Mouse (Mus musculus): ENCODE measurements around the gene Rab4a. TPM values are rescaled to one million over a fixed set of nuclear protein-coding genes. Genes with fewer than 3 reads are reported as not detected.
A peak's percentile ranks its signal among the peaks of the same experiment; 100 is the strongest.

Rab4a gene
- polyA plus RNA-seq, 1 experiment from 2014 or later, result 32.2 TPM

DNA sequence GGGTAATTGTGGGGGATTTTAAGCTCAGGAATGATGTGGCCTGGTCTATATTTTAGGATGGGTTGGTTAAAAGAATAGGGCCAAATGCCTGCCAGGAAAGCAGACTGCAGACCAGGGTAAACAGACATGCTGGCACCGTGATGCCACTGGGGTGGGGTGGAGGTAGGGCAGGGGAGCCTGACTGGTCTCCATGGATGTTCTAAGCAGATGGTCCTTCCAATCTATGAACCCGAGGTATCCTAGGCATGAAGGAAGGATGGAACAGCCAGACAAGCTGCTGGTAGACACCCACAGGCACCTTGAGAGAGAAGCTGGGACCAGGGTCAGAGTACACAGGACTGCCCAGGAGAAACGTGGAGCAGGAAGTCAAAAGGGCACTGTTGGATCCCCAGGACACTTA is 41.8 kb downstream of the Rab4a start:
- Histone ChIP-seq H3K36me3 (ENCODE audit: control insufficient read depth, insufficient read depth, low read length) (no peaks in the 10 kb centered on the region), H3K9ac (ENCODE audit: low read length) (no peak overlapping the region), H3K4me3 (ENCODE audit: low read length) (no peak overlapping the region), H3K27ac (ENCODE audit: low read length) (no peak overlapping the region), H3K4me2 (ENCODE audit: low read depth, low read length) (no peak overlapping the region), H3K27me3 (ENCODE audit: control insufficient read depth, insufficient read depth, low read depth, low read length) (no peaks in the 10 kb centered on the region), H3K9me3 (ENCODE audit: control insufficient read depth, low read length) (no peaks in the 10 kb centered on the region), H3K4me1 (replicated peaks; ENCODE audit: control insufficient read depth, insufficient read depth, low read length) (no peaks in the 10 kb centered on the region)
- no peak for ATAC-seq (ENCODE audit: low read depth)
- WGBS, result 55% methylated on average over 3 of the region's 3 CpGs

DNA sequence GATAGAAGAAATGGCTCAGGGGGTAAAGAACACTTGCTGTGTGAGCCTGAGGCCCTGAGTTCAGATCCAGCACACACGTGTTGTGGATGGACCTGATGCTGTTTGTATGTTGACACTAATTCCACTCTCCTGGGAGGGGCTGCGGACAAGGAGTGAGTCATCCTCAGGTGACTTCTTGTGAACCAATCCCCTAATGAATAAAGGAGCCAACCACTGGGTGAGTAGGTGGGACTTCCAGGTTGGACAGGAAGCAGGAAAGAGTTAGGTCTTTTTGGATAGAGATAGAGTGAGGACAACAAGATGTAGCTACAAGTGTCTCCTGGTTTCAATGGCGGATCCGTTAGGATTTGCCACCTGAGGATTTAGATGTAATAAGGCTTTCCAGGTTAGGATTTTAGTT is 43.6 kb downstream of the Rab4a start:
- ATAC-seq (ENCODE audit: low read depth), result no peak
- no peaks in the 10 kb centered on the region for H3K36me3 ChIP-seq (ENCODE audit: control insufficient read depth, insufficient read depth, low read length)
- no peak overlapping the region for H3K27ac ChIP-seq (ENCODE audit: low read length)
- H3K9me3 ChIP-seq (ENCODE audit: control insufficient read depth, low read length), result no peaks in the 10 kb centered on the region
- no peaks in the 10 kb centered on the region for H3K27me3 ChIP-seq (ENCODE audit: control insufficient read depth, insufficient read depth, low read depth, low read length)
- H3K9ac ChIP-seq (ENCODE audit: low read length), result no peak overlapping the region
- no peak overlapping the region for H3K4me3 ChIP-seq (ENCODE audit: low read length)
- 82% methylated on average over 4 of the region's 4 CpGs for WGBS
- no peaks in the 10 kb centered on the region for H3K4me1 ChIP-seq (replicated peaks; ENCODE audit: control insufficient read depth, insufficient read depth, low read length)
- no peak overlapping the region for H3K4me2 ChIP-seq (ENCODE audit: low read depth, low read length)

DNA sequence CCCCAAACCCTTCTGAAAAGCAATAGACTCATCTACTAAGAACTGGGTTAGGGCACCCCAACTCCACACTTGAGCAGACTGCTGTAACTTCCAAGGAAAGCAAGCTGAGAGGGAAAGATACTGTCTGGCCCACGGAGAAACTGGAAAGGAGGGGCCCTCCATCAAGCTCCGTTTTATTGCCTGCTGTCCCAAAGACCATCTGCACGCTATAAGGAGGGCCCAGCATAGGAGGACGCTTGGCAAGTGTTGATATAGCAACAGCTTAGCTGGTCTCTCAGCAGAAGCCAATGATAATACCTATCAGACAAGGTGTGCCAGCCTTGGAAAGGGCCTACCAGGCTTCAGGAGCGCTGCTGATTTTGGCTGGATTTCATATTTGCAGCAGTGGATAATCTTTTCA is 45.8 kb downstream of the Rab4a start:
- Histone ChIP-seq H3K4me2 (ENCODE audit: low read depth, low read length) (no peak overlapping the region), H3K4me1 (replicated peaks; ENCODE audit: control insufficient read depth, insufficient read depth, low read length) (no peaks in the 10 kb centered on the region; the same call in 1 of the 2 replicates), H3K9me3 (ENCODE audit: control insufficient read depth, low read length) (no peaks in the 10 kb centered on the region; the same call in 1 of the 2 replicates), H3K27ac (ENCODE audit: low read length) (no peak overlapping the region), H3K36me3 (ENCODE audit: control insufficient read depth, insufficient read depth, low read length) (no peaks in the 10 kb centered on the region), H3K9ac (ENCODE audit: low read length) (no peak overlapping the region), H3K4me3 (ENCODE audit: low read length) (no peak overlapping the region), H3K27me3 (ENCODE audit: control insufficient read depth, insufficient read depth, low read depth, low read length) (no peaks in the 10 kb centered on the region)
- no peak for ATAC-seq (ENCODE audit: low read depth)
- WGBS, result 55% methylated on average over 5 of the region's 5 CpGs

DNA sequence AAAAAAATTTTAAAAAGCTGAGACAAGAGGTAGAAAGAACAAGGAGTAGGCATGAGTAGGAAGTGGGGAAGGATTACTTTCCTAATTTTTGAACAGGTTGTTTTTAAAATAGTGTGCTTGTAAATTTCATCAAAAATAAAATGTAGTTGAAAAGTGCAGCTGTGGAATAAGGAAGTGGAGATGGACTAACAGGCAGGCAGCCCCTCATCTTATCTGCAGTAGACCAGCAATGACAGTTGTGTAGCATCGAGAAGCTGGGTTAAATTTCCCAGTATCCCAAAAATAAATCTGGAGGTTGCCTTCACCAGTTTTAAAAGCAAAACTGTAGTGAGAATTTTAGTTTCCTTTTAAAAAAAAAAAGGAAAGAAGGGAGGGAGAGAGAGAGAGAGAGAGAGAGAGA is 48.5 kb downstream of the Rab4a start:
- Histone ChIP-seq H3K9ac (ENCODE audit: low read length) (no peak overlapping the region), H3K4me2 (ENCODE audit: low read depth, low read length) (no peak overlapping the region), H3K36me3 (ENCODE audit: control insufficient read depth, insufficient read depth, low read length) (no peaks in the 10 kb centered on the region), H3K27me3 (ENCODE audit: control insufficient read depth, insufficient read depth, low read depth, low read length) (no peaks in the 10 kb centered on the region), H3K4me3 (ENCODE audit: low read length) (no peak overlapping the region), H3K4me1 (replicated peaks; ENCODE audit: control insufficient read depth, insufficient read depth, low read length) (peaks cover 5% of the 10 kb centered on the region; the same call in 1 of the 2 replicates), H3K27ac (ENCODE audit: low read length) (no peak overlapping the region), H3K9me3 (ENCODE audit: control insufficient read depth, low read length) (no peaks in the 10 kb centered on the region; the same call in 1 of the 2 replicates)
- 77% methylated on average over 1 of the region's 1 CpGs for WGBS
- no peak for ATAC-seq (ENCODE audit: low read depth)

DNA sequence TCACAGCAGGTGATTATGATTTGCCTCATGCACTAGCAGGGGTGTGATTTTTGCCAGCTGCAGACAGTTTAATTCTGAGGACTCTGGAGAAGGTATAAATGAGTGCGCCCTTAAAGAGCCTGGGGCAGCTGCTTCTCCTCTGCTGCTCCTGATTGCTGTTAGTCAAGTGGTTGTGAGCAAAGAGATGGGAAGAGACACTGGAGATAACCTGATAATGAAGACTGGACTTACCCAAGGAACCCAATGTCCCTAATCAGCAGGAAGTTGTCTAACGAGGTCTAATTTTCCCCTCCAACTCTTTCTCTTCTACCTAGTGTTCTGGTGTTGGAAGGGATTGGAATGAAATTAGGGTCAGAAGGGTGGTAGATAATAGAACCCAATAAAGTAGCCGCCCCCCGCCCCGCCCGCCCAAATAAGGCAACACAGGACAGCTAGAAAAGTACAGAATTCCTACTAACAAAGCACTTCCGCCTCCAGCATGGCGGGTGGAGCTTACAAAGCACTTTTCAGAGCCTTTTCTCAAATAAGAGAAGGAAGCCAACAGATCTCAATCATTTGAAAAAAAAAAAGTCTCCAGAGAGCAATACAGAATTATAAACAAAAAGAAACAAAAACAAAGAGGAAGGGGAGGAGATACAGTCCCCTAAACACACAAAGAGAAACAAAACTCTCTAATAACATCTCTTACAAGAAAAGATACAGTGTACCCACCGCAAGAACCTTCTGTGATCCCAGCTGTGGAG is 49.1 kb downstream of the Rab4a start:
- no peak for ATAC-seq (ENCODE audit: low read depth)
- no peak overlapping the region for H3K27ac ChIP-seq (ENCODE audit: low read length)
- H3K36me3 ChIP-seq (ENCODE audit: control insufficient read depth, insufficient read depth, low read length), result no peaks in the 10 kb centered on the region
- no peak overlapping the region for H3K4me2 ChIP-seq (ENCODE audit: low read depth, low read length)
- H3K27me3 ChIP-seq (ENCODE audit: control insufficient read depth, insufficient read depth, low read depth, low read length), result no peaks in the 10 kb centered on the region
- WGBS, result 83% methylated on average over 9 of the region's 9 CpGs
- H3K4me1 ChIP-seq (replicated peaks; ENCODE audit: control insufficient read depth, insufficient read depth, low read length), result peaks cover 5% of the 10 kb centered on the region; the same call in 1 of the 2 replicates
- H3K9ac ChIP-seq (ENCODE audit: low read length), result no peak overlapping the region
- no peaks in the 10 kb centered on the region; the same call in 1 of the 2 replicates for H3K9me3 ChIP-seq (ENCODE audit: control insufficient read depth, low read length)
- no peak overlapping the region for H3K4me3 ChIP-seq (ENCODE audit: low read length)

DNA sequence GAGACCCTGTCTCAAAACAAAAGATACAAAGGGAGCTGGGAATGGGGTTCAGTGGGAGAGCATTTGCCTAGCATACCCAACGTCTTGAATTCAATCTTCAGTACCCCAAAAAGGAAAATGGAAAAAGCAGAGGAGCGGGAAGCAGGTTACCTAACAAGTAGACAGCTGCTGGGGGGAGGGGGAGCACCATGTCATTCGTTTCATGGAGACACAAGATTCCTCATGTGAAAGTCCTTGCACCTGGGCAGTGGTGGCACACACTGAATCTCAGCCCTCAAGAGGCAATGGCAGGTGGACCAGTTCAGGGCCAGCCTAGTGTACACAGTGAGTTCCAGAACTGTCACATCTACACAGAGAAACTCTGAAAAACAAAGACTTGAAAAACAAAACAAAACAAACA is 51.6 kb downstream of the Rab4a start:
- ATAC-seq (ENCODE audit: low read depth), result no peak
- Histone ChIP-seq H3K27ac (ENCODE audit: low read length) (no peak overlapping the region), H3K9me3 (ENCODE audit: control insufficient read depth, low read length) (no peaks in the 10 kb centered on the region; the same call in 1 of the 2 replicates), H3K9ac (ENCODE audit: low read length) (no peak overlapping the region), H3K4me1 (replicated peaks; ENCODE audit: control insufficient read depth, insufficient read depth, low read length) (peaks cover 5% of the 10 kb centered on the region; the same call in 1 of the 2 replicates), H3K36me3 (ENCODE audit: control insufficient read depth, insufficient read depth, low read length) (no peaks in the 10 kb centered on the region), H3K4me2 (ENCODE audit: low read depth, low read length) (no peak overlapping the region), H3K27me3 (ENCODE audit: control insufficient read depth, insufficient read depth, low read depth, low read length) (peaks cover 9% of the 10 kb centered on the region), H3K4me3 (ENCODE audit: low read length) (no peak overlapping the region)
- 65% methylated on average over 3 of the region's 3 CpGs for WGBS

DNA sequence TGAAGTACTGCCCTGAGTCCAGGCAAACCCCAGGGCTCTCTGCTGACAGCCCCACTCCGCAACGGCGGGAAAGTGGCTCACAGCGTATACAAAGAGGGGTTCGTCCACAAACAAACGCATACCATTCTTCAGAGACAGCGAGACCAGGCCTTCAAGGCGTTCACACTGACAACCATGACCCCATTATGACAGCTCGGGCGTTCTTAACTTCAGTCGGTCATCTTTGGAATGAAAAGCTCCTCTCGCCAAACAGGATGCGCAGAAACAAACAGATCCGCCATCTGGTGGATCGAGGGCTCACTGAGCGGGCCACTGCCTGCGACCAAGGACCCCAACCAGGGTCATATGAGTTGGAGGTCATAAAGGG is 52.8 kb downstream of the Rab4a start:
- peaks cover 5% of the 10 kb centered on the region; the same call in 1 of the 2 replicates for H3K4me1 ChIP-seq (replicated peaks; ENCODE audit: control insufficient read depth, insufficient read depth, low read length)
- H3K4me2 ChIP-seq (ENCODE audit: low read depth, low read length), result peak overlapping the region; percentile 69
- ATAC-seq (ENCODE audit: low read depth), result peak; percentile 18
- no peaks in the 10 kb centered on the region for H3K36me3 ChIP-seq (ENCODE audit: control insufficient read depth, insufficient read depth, low read length)
- no peaks in the 10 kb centered on the region; the same call in 1 of the 2 replicates for H3K9me3 ChIP-seq (ENCODE audit: control insufficient read depth, low read length)
- 0% methylated on average over 17 of the region's 17 CpGs for WGBS
- peaks cover 11% of the 10 kb centered on the region for H3K27me3 ChIP-seq (ENCODE audit: control insufficient read depth, insufficient read depth, low read depth, low read length)
- H3K9ac ChIP-seq (ENCODE audit: low read length), result peak overlapping the region; percentile 79
- peak overlapping the region; percentile 92 for H3K4me3 ChIP-seq (ENCODE audit: low read length)
- H3K27ac ChIP-seq (ENCODE audit: low read length), result no peak overlapping the region

DNA sequence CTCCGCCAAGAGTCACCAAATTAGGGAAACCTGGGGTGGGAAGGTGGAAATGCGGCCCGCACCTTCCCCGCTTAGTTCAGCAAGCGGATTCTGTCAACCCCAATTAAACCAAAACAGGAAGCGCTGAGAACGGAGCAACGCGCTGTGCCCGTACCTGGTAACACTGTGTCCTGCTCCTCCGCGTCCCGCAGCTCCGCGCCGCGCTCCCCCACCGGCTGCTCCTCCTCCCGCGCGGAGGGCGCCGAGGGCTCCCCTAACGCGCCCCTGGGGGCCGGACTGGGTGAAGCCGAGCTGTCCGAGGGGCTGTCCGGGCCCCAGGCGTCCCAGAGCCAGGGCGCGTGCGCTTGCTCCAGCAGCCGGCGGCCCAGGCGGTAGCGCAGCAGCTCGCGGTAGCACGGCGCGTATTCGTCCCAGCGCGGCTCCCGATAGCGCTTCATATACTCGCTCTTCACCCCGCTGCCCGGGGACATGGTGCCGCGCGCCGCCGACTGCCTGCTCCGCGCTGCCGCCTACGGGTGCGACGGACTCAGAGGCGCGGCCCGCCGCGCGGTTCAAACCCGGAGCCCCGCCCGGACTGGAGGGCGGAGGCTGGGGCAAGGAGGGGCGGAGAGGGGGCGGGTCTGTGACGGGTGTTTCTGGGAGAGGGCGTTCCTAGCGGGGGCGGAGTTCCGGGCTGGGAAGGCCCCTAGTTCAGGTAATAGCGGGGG is 53.3 kb downstream of the Rab4a start:
- Histone ChIP-seq H3K4me3 (ENCODE audit: low read length) (peak overlapping the region; percentile 92), H3K9ac (ENCODE audit: low read length) (peak overlapping the region; percentile 79), H3K27ac (ENCODE audit: low read length) (0 out of 2 replicates have a peak overlapping the region, but pooled peaks have one; percentile 24), H3K9me3 (ENCODE audit: control insufficient read depth, low read length) (no peaks in the 10 kb centered on the region; the same call in 1 of the 2 replicates), H3K4me1 (replicated peaks; ENCODE audit: control insufficient read depth, insufficient read depth, low read length) (peaks cover 5% of the 10 kb centered on the region; the same call in 1 of the 2 replicates), H3K4me2 (ENCODE audit: low read depth, low read length) (peak overlapping the region; percentile 69), H3K36me3 (ENCODE audit: control insufficient read depth, insufficient read depth, low read length) (no peaks in the 10 kb centered on the region), H3K27me3 (ENCODE audit: control insufficient read depth, insufficient read depth, low read depth, low read length) (peaks cover 11% of the 10 kb centered on the region)
- ATAC-seq (ENCODE audit: low read depth), result peak; percentile 97
- under 1% methylated on average over 79 of the region's 79 CpGs for WGBS

DNA sequence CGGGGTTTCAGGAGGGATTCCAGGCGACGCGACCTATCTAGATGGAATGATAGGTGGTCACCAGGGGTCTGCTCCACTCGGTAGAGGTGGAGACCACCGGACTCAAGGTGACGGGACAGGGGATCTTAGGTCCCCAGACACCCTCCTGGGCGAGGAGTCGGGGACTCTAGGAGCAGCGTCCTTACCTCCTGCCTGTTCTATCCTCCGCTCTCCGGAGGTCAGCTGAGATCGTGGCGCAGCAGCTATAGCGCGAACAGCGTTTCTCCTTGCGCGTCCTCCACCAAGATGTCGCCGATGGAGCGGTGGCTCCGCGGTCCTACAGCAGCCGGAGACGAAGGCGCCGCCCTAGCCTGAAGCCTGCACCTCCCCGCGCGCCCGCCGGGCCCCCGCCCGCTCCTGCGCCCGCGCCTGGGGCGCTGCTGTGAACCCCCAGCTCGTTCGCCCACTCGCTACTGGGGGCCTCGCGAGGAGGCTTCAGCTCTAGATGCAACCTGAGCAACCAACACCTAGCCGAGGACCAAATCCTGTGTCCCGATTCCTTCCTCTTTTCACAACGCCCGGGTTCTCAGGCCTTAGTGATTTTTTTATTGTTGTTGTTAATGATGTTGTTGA is 54.0 kb downstream of the Rab4a start, which contains the start of gene Ccsap:
Ccsap (minus strand) TSS at position 562 of the 612 bp plus-strand sequence.
- Histone ChIP-seq H3K4me1 (replicated peaks; ENCODE audit: control insufficient read depth, insufficient read depth, low read length) (peaks cover 5% of the 10 kb centered on the region; the same call in 1 of the 2 replicates), H3K27ac (ENCODE audit: low read length) (0 out of 2 replicates have a peak within 1 kb of the TSS, but pooled peaks have one; percentile 24), H3K27me3 (ENCODE audit: control insufficient read depth, insufficient read depth, low read depth, low read length) (peaks cover 11% of the 10 kb centered on the region), H3K4me2 (ENCODE audit: low read depth, low read length) (peak within 1 kb of the TSS; percentile 69), H3K9ac (ENCODE audit: low read length) (peak within 1 kb of the TSS; percentile 79), H3K9me3 (ENCODE audit: control insufficient read depth, low read length) (no peaks in the 10 kb centered on the region; the same call in 1 of the 2 replicates), H3K4me3 (ENCODE audit: low read length) (peak within 1 kb of the TSS; percentile 92), H3K36me3 (ENCODE audit: control insufficient read depth, insufficient read depth, low read length) (no peaks in the 10 kb centered on the region)
- WGBS, result under 1% methylated on average over 47 of the region's 48 CpGs
- peak; percentile 58 for ATAC-seq (ENCODE audit: low read depth)
